Mouse (Mus musculus) erythroblast, embryonic 14.5 days (primary cell): ENCODE data around the gene Gm15319.
"Not testable (repeated sequence)": the region's sequence is repeated elsewhere in the genome, so short reads cannot be mapped to it uniquely, and the experiment has no call there.

Experiments used
- GATA1 ChIP-seq: IDR thresholded peaks from 2 replicates; pipeline ENCODE4 v1.6.1; 2012; ENCODE audit warnings: low read length, inconsistent platforms, mixed read lengths
- TAL1 ChIP-seq: IDR thresholded peaks from 3 replicates; pipeline ENCODE4 v1.6.1; 2012; ENCODE audit warnings: low read length, inconsistent platforms, mixed read lengths

- TF ChIP-seq TAL1, GATA1: not testable (repeated sequence)
Measured at GRCm38 (mm10) chr8:20288878-20289277, 74.1 kb downstream of the Gm15319 start.
